Mouse (Mus musculus) E14TG2a.4 (cell line): ENCODE data around the gene Srm.

Experiments
- CTCF ChIP-seq: conservative IDR thresholded peaks from 2 replicates; pipeline ENCODE4 v1.5.1; 2014; ENCODE audit warnings: low read length
- POU5F1 ChIP-seq: IDR thresholded peaks from 2 replicates; pipeline ENCODE4 v1.6.1; 2014; ENCODE audit warnings: low read length, borderline replicate concordance

DNA sequence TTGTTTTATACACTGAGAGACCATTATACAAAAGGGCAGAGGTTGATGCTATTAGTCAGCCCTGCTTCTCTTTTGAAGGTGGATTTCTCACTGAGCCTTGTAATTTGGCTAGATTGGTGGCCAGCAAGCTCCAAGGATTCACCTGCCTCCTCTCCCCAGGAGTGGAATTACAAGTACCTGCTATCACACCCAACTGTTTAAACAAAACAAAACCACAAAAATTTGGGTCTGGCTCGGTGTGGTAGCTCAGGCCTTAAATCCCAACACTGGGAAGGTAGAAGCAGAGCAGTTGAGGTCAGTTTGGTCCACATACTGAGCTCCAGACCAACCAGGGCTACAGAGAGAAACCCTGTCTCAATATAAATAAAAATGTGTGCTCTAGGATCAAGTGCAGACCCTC is 28.5 kb downstream of the Srm start:
- TF ChIP-seq CTCF (no peak), POU5F1 (no peak)
